Mouse (Mus musculus) left cerebral cortex, postnatal 10 days (tissue): ENCODE data around the gene Psmb4. TPM values are rescaled to one million over a fixed set of nuclear protein-coding genes. Genes with fewer than 3 reads are reported as not detected.
A peak's percentile ranks its signal among the peaks of the same experiment; 100 is the strongest.

ENCODE experiments used
- DNase-seq, 2 experiments: peaks; one replicate each; pipeline ENCODE4 v3.0.0; 2021 to 2022; ENCODE audit warnings: low spot score in 2 of 2, mixed read lengths in 1 of 2; ENCODE audit errors: extremely low spot score in 1 of 2
- intact Hi-C: fragments of 180-260 bp; cut with DNase I; formaldehyde crosslinking; loops from one replicate; pipeline ENCODE4 v1.15.1; 2025
- total RNA-seq, 2 experiments: library from RNA; stranded (reverse); gene quantifications; 2 replicates each; pipeline ENCODE4 v1.2.3; 2021

Gene Psmb4
- total RNA-seq, 2 experiments from 2014 or later, result 274 to 309 TPM

GRCm38 (mm10) chr3:94837183-94837890 lies 49.4 kb downstream of the Psmb4 start, which contains the start of gene Pogz:
Gene Pogz, plus strand, starts transcription at chr3:94837567.
- DNase-seq, result peak; percentile 97 to 98
- intact Hi-C loops, result loop anchor here (2.0 to 5.0 kb wide), 2 partner anchors 17 to 50 kb away; partner anchors contain the start of gene Cgn

GRCm38 (mm10) chr3:94835396-94835795 lies 51.4 kb downstream of the Psmb4 start:
- DNase-seq, result no peak
- intact Hi-C loops, result loop anchor here (5.0 kb wide), 1 partner anchor 48 kb away; the partner anchor contains the start of gene Cgn

Other genes starting within 250 kb of the Psmb4 start
- gene Gm10972, start 243.8 kb downstream of the Psmb4 start, total RNA-seq, result not detected
- 1 to 10 TPM in 1 of 2 experiments, under 1 TPM in 1; 0.77 to 1.3 TPM for gene Tuft1, start 228.1 kb downstream of the Psmb4 start, total RNA-seq
- 1 to 10 TPM in 1 of 2 experiments, not detected in 1; 1.2 TPM for gene Selenbp2, start 193.4 kb downstream of the Psmb4 start, total RNA-seq
- 1 to 10 TPM; 8.9 to 9.0 TPM for gene Cgn, start 100.5 kb downstream of the Psmb4 start, total RNA-seq
- gene Pogz, start 49.4 kb downstream of the Psmb4 start, total RNA-seq, result 10 to 100 TPM; 60.4 to 64.9 TPM
- gene Selenbp1, start 46.1 kb upstream of the Psmb4 start, total RNA-seq, result 1 to 10 TPM; 3.2 to 3.8 TPM
- 10 to 100 TPM; 26.8 to 27.5 TPM for gene Rfx5, start 67.1 kb upstream of the Psmb4 start, total RNA-seq
- 10 to 100 TPM; 47.9 to 49.7 TPM for gene Pi4kb, start 87.8 kb upstream of the Psmb4 start, total RNA-seq
- 10 to 100 TPM; 20.8 to 21.8 TPM for gene Zfp687, start 128.5 kb upstream of the Psmb4 start, total RNA-seq
- gene Psmd4, start 155.7 kb upstream of the Psmb4 start, total RNA-seq, result 100 to 1,000 TPM; 155 to 167 TPM
- gene Pip5k1a, start 220.0 kb upstream of the Psmb4 start, total RNA-seq, result 10 to 100 TPM; 27.8 to 29.2 TPM
- 10 to 100 TPM; 41.6 to 43.7 TPM for gene Vps72, start 224.1 kb upstream of the Psmb4 start, total RNA-seq
- under 1 TPM; 0.81 to 0.83 TPM for gene Tmod4, start 237.5 kb upstream of the Psmb4 start, total RNA-seq
- gene Scnm1, start 247.1 kb upstream of the Psmb4 start, total RNA-seq, result 10 to 100 TPM; 30.5 to 36.6 TPM
- gene Lysmd1, start 247.1 kb upstream of the Psmb4 start, total RNA-seq, result 10 to 100 TPM; 23.2 to 23.5 TPM